Mouse (Mus musculus): ENCODE results near the gene Grin2b. TPM values are rescaled to one million over a fixed set of nuclear protein-coding genes. Genes with fewer than 3 reads are reported as not detected.

The Grin2b gene
- total RNA-seq, 2 experiments from 2014 or later: 0.04 to 0.14 TPM

- intact Hi-C loops (cut with DNase I; ENCODE audit: low total_unique reads): no loop called here
These were observed 255.6 kb downstream of the Grin2b start for GRCm38 (mm10) chr6:135917676-135918075.

GRCm38 (mm10) chr6:135914608-135915007 is 258.7 kb downstream of the Grin2b start:
- DNase-seq: no peak
- intact Hi-C loops (cut with DNase I; ENCODE audit: low total_unique reads): no loop called here

More at GRCm38 (mm10) chr6:135917676-135918075, 255.6 kb downstream of the Grin2b start:
- no peak for DNase-seq

- intact Hi-C loops (cut with DNase I; ENCODE audit: low total_unique reads): no loop called here
These were observed 261.2 kb downstream of the Grin2b start for GRCm38 (mm10) chr6:135912114-135912513.

DNA sequence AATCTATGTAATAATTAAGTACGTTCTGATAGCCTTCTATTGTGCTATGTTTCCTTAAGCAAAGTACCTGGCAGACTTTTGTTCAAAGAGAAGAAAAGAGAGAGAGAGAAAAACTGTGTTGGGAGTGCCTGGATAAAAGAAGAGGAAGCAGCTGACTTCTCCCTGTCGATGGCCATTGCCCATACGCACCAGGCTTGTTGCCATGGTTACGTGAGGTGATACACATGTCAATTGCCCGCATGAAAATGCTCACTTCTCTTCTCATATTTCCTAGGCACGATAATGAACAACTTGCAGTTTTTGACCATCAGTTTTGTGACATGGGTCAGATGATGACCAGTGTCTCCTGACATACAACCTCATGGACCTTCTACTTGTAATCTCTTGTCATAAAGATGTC is 262.2 kb downstream of the Grin2b start:
- DNase-seq: no peak
- intact Hi-C loops (cut with DNase I; ENCODE audit: low total_unique reads): no loop called here

More at GRCm38 (mm10) chr6:135912114-135912513, 261.2 kb downstream of the Grin2b start:
- DNase-seq: no peak

DNA sequence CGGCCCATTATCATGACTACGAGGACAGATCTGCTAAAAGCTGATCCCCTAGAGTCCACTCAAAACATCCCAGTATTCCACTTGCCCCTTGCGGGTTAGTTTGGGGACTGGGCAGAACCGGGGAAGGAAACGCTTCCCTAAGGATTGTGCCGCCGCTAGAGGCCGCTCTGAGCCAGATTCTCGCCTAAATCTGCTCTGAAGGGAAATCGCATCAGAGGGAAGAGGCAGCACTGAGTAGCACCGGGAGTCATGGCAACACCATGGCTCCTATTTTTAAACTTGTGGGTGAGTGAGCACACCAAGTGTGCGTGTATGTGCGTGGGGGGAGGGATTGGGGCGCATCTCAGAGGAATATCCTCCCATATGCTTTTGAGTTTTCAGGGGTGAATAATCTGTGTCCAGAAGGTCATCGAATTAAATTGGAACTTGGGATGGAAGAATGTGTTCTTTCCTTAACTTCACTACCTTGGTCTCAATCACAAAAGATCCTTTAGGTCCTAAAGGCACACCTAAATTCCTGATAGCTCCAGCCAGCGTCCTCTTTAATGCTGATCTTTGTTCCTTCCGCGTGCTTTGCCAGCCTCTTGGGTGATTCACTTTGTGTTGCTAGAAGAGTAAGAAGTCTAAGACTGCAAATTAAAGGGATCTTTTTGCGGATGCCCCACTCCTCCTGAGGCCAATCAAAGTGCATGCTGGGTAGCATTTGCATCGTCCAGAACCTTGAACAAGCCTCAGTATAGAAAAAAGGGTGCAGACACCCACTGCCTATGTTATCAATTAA is 265.6 kb downstream of the Grin2b start:
- intact Hi-C loops (cut with DNase I; ENCODE audit: low total_unique reads): loop anchor here (2.0 to 5.0 kb wide), 2 partner anchors 225 to 445 kb away; no protein-coding TSS in a partner anchor
- peak; percentile 80 for DNase-seq

DNA sequence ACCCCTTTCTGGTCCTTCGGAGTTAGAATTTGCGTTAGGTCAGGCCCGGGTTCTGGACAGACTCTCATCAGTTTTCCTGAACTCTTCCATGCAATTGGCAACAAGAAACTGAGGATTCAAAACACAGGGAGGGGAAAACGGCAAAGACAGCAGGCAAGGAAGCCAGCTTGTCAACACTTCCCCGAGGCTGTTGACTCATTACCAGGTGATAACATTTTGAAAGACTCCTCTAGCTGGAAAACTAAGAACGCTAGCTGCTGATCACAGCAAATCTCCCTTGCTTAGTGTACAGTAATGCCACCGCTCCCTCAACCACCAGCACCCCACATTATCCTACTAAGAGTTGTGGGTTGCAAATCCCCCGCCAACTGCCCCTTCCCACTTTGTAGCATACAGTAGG is 266.2 kb downstream of the Grin2b start:
- intact Hi-C loops (cut with DNase I; ENCODE audit: low total_unique reads): loop anchor here (5.0 kb wide), 1 partner anchor 225 kb away; no protein-coding TSS in a partner anchor

GRCm38 (mm10) chr6:135904391-135904790 is 268.9 kb downstream of the Grin2b start:
- no peak for DNase-seq
- intact Hi-C loops (cut with DNase I; ENCODE audit: low total_unique reads): no loop called here

More for the DNA sequence above, 266.2 kb downstream of the Grin2b start:
- no peak for DNase-seq

DNA sequence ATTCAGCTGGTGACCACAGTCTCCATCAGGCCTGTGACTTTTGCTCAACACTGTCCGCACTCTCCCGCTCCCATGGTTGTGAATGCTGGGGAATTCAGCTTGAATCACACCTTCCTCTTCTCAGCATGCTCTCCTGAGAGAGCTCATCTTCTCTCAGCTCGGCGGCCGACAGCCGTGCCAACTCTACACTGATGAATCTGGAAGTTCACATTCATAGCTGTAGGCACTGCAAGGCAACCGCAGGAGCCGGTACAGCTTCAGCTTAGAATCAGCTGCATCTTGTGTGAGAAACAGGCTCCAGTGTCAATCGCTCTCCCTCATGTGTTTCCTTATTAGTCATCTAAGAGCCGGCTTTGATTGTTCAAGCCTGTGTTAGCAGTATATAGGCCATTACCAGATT is 272.9 kb downstream of the Grin2b start:
- intact Hi-C loops (cut with DNase I; ENCODE audit: low total_unique reads): no loop called here
- DNase-seq: no peak

DNA sequence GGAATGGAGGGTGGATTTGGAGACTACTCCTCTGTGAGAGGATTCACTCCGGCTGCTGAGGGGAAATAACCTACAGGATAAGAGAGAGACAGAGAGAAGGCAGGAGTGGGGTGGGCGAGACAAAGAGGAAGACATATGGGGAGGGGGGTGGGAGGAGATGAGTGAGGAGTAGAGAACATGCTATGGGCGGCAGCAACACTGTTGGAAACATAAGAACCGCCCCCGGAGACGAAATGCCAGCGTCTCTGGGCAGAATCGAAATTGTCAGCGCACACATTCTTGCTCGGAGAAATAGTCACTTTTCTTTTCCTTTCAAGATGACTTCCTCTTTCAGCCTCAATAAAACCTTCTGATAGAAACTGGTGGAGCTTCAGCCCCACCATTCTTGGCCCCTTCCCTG is 274.1 kb downstream of the Grin2b start:
- intact Hi-C loops (cut with DNase I; ENCODE audit: low total_unique reads): no loop called here
- DNase-seq: no peak

DNA sequence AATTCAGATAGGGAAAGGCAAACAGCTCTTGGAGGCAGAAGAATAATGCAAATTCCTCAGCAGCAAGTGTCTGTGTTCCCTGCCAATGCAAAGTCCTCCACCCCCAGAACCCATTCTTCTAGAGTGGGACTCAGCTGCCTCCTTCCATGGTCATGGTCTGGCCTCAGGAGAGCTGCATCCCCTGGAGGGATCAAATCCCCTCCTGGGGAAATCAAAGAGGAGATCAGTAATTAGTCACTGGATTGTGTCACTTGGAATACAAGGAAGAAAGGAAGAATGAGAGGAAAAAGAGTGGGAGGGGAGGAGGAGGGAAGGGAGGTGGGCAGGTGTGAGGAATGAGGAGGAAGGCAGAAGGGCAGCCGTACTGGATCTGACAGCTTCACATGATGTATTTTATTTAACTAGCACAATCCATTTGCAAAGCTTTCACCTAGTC is 278.5 kb downstream of the Grin2b start:
- intact Hi-C loops (cut with DNase I; ENCODE audit: low total_unique reads): no loop called here
- DNase-seq: no peak

DNA sequence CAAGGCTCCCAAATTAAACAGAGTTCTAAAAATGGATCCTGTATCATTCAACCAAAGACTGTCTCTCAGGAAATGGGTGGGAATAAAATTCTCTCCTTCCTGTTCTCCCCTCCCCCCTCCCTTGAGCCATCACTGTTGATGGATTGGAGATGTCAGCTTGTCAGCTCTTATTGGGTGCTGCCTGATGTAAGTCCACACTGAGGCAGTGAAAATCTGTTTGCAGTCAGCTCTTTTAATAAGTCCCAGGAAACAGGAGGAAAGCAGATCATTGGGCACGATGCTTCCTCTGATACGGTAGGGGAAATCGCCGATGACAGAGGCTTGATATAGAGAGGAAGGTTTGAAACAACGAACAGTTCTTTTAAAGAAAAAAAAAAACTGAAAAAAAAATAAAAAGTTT is 290.7 kb downstream of the Grin2b start:
- DNase-seq: no peak
- intact Hi-C loops (cut with DNase I; ENCODE audit: low total_unique reads): no loop called here

DNA sequence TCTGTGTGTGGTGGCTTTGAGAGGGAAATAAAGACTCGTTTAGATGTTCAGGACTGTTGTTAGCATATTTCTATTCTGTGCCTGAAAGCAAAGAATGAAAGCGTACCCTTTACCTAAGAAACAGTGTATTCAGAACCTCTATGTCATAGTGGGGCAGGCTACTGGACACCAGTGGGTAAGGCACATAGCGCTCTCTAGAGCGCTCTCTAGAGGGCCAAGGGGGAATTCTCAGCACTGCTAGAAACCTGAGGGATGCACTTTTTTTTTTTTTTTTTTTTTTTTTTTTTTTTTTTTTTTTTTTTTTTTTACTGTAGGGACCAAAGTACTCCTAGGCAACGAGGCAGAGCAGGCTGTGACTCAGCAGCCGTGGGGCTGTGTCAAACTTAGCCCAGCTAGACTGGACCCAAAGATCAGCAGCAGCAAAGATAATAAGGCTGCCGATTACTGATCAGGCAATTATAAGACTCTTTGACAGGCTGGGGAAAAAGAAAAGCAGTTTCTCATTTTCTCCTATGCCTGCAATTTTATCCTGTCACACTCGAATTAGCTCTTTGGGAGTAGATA is 297.1 kb downstream of the Grin2b start:
- no peak for DNase-seq

DNA sequence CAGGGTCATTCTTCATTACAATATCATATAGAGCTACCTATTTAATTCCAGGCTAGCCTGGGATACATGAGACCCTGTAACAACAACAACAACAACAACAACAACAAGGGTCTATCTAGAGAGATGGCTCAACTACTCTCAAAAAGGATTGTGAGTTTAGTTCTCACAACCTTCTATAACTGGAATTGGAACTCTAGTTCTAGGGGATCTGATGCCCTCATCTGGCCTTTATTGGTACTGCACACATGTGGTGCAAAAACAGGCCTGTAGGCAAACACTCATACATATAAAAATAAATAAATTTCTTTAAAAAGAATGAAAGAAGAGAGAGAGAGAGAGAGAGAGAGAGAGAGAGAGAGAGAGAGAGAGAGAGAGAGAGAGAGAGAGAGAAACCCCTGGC is 298.7 kb downstream of the Grin2b start:
- DNase-seq: no peak
- intact Hi-C loops (cut with DNase I; ENCODE audit: low total_unique reads): no loop called here

More for the DNA sequence above, 297.1 kb downstream of the Grin2b start:
- intact Hi-C loops (cut with DNase I; ENCODE audit: low total_unique reads): no loop called here

- intact Hi-C loops (cut with DNase I; ENCODE audit: low total_unique reads): no loop called here
- DNase-seq: peak; percentile 4
These were observed 307.5 kb downstream of the Grin2b start for GRCm38 (mm10) chr6:135865832-135866231.

DNA sequence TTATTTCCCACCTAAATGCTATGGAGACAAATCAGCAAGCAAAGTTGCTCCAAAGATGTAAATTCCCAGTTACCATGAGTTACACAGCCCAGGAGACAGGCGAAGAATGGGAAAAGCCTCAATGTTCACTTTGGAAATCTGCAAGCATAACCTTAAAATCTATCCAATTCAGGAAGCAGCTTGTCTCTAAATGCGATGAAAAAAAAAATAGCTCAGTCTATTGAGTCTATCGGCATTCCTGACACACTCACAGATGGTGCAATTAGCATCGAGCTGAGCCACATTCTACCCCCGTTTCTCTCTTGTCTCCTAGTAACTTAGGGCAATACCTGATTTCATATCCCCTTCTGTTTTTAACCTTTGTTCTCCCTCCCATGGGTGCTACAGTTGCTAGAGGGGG is 309.3 kb downstream of the Grin2b start:
- DNase-seq: no peak
- intact Hi-C loops (cut with DNase I; ENCODE audit: low total_unique reads): no loop called here

- intact Hi-C loops (cut with DNase I; ENCODE audit: low total_unique reads): no loop called here
- no peak for DNase-seq
These were observed 313.8 kb downstream of the Grin2b start for GRCm38 (mm10) chr6:135859502-135859901.

DNA sequence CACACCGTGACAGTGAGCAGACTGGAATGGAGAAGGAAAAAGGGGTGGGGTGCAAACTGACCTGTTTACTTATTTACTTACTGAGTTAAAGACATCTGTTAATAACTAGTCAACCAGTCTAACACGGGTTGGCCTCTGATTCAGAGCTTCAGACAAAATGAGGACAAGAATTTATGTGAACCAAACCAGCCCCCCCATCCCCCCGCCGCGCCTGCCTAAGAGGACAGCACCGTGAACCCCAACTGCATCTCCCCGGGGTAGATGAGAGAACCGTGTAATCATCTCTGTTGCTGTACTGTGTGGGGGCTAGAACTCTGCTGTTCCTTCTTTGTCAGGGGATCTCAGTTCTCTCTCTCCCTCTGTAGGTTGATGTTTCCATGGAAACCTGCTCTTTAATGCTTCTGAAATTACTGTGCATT is 319.1 kb downstream of the Grin2b start:
- DNase-seq: no peak
- intact Hi-C loops (cut with DNase I; ENCODE audit: low total_unique reads): no loop called here

DNA sequence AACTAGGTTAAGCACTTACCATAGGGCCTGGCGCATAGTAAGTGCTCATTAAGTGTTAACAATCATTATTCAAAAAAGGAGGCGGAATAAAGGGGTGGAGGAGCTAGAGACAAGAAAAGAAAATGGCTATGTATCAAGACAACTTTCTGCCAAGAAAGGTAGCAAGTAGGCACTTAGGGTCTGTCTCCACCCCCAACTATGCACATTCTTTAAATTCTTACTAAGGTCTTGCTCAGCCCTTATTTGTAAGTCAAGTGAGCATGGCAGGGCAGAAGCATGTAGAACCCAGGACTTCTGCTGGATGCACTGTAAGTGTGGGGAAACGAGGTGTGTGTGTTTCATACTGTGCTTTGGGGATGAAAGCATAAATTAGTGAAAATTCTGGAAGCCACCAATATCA is 329.6 kb downstream of the Grin2b start:
- DNase-seq: no peak
- intact Hi-C loops (cut with DNase I; ENCODE audit: low total_unique reads): no loop called here

DNA sequence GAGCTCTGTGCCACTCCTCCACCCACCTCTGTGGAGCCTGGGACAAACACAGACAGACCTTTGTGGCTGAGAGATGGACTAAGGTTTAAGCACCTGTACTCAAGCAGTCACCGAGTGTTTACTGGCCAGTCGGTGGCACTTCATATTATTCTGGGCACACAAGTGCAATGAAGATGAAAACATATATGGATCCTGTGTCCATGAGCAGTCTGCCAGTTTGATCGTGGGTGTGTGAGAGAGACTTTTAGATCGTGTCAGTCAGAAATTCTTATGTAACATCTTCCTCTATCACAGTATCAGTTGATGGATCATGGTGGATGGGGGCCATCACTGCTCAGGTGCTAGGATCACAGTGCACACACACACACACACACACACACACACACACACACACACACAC is 337.0 kb downstream of the Grin2b start:
- no peak for DNase-seq
- intact Hi-C loops (cut with DNase I; ENCODE audit: low total_unique reads): no loop called here

- no peak for DNase-seq
- intact Hi-C loops (cut with DNase I; ENCODE audit: low total_unique reads): no loop called here
These were observed 339.8 kb downstream of the Grin2b start for GRCm38 (mm10) chr6:135833542-135833941.

GRCm38 (mm10) chr6:135832041-135832440 is 341.3 kb downstream of the Grin2b start:
- intact Hi-C loops (cut with DNase I; ENCODE audit: low total_unique reads): no loop called here
- DNase-seq: no peak

All from gastrocnemius, postnatal 14 days (tissue).